Mouse (Mus musculus): Measurements from ENCODE around the gene Cubn.

GRCm38 (mm10) chr2:13469641-13470040, 22.0 kb downstream of the Cubn start:
- no peak for TF ChIP-seq TBP (conservative IDR thresholded peaks at IDR 0.05; ENCODE audit: low read depth, low read length)
- TF ChIP-seq CTCF (conservative IDR thresholded peaks at IDR 0.05 in 1 of 2, IDR thresholded peaks at IDR 0.05 in 1 of 2; ENCODE audit: low read depth in 2 of 2, low read length in 2 of 2) = no peak
- TF ChIP-seq ZC3H11A (IDR thresholded peaks at IDR 0.05; ENCODE audit: low read depth, low read length) = no peak
